Mouse (Mus musculus): Measurements from ENCODE around the gene Rnaseh2c.

The Rnaseh2c gene

DNA sequence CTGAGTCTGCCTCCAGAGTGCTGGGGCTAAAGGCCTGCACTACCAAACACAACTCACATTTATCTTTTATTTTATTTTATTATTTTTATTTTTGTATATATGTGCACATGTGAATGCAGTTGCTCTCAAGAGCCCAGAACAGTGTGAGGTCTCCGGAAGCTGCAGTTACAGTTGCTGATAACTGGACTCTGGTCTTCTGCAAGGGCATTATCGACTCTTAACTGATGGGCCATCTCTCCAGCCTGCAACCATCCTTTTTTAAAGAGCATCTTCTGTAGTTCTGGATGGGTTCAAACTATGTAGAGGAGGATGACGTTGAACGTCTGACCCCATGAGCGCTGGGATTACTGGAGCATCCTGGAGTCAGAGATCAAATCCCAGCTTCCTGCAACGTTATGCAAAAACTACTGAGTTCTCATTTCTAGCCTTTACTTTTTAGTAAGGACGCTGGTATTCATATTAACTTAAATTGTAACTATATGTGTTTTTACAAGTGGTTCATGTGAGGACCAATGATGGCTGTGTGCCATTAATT lies 34.4 kb downstream of the Rnaseh2c start:
- no peak for DNase-seq (ENCODE audit: low spot score in 2 of 2)

DNA sequence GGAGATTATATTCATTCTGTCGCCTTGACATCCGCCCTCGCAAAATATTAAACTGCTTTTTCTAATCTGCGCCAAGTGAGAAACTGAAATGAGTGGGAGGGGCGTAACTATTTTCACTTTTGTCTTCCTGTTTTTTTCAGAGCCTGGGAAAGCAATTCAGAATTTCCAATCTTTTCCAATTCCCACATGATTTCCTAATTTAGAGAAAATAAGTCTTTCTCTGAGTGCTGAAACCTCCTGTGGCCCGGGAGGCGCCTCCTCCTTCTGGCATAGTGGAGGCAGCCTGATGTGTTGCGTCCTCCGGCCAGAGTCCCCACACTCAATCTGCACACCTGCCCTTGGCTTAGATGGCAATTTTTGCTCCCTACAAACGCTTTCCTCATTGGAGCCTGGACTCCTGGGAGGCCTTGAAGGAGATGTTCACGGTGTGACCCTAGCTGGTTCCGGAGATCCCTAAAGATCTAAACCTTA lies 34.9 kb downstream of the Rnaseh2c start:
- no peak for DNase-seq (ENCODE audit: low spot score in 2 of 2)

DNA sequence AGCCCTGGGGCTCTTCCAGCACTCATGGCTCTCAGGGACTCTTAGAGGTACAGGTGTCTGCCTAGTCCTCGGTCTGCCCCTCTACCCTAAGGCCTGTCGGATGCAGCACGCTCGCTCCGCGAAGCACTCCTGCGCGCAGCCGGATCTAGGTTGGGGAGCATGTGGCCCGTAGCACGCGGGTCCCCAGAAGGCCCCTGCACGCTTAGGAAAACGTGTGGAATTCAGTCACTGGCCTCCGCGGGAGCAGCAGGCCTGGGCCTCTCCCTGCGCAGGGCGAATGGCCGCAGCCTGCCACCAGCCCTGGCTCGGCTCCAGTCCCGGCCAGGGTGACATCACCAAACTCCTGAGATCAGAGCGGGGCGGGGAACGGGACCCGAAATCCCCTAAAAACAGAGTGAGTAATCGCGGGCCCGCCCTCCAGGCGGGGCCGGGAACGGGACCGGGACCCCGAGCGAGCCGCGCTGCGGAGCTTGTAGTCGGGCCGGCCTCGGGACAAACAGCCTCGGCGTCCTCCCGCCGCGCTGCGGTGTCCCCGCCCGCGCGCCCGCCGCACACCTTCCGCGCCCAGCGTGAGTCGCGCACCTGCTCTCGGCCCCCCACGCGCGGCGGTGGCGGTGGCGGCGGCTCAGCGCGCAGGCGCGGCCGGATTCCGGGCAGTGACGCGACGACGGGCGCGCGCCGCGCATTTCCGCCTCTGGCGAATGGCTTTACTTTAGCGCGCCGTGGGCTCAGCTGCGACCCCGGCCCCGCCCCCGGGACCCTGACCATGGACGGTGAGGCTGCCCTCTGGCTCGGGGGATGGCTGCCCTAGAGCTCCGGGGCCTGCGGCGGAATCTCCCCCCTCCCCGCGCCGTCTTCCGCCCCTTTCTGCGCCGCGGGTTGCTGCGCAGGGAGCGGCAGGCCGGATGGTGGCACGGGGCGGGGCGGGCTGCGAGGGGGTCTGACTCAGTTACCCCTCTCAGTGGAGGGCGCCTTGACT lies 35.7 kb downstream of the Rnaseh2c start, which contains the start of gene Rela:
Gene Rela (plus strand): TSS at position 415 of the 979 bp plus-strand sequence.
- peak; percentile 77 to 80 for DNase-seq (ENCODE audit: low spot score in 2 of 2)

DNA sequence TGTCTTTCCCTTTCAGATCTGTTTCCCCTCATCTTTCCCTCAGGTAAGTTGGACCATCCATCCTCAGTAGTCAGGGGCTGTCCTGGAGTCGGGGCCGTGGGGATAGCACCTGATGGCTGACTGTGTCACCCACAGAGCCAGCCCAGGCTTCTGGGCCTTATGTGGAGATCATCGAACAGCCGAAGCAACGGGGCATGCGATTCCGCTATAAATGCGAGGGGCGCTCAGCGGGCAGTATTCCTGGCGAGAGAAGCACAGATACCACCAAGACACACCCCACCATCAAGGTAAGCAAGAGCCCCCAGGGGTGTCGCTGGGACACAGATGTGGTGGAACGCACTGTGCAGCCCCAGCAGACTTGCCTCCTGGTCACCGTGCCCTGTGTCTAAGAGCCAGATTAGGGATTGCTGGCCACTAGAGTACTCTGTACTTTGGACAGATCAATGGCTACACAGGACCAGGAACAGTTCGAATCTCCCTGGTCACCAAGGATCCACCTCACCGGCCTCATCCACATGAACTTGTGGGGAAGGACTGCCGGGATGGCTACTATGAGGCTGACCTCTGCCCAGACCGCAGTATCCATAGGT lies 36.8 kb downstream of the Rnaseh2c start:
- DNase-seq (ENCODE audit: low spot score in 2 of 2), result no peak

DNA sequence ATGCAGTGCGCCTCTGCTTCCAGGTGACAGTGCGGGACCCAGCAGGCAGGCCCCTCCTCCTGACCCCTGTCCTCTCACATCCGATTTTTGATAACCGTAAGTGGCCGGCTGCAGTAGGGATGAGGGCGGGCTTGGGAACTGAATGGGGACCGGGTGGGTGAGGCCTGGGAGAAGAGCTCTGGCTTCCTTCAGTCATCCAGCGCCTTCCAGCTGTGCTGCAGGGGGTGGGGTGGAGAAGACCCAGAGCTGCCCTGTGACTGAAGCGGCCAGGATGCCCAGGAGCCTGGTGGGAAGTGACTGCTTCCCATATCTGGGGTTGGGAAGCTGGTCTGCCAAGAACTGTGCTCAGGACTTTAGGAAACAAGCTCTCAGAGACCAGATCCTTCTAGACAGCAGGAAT lies 38.7 kb downstream of the Rnaseh2c start:
- DNase-seq (ENCODE audit: low spot score in 2 of 2), result no peak

DNA sequence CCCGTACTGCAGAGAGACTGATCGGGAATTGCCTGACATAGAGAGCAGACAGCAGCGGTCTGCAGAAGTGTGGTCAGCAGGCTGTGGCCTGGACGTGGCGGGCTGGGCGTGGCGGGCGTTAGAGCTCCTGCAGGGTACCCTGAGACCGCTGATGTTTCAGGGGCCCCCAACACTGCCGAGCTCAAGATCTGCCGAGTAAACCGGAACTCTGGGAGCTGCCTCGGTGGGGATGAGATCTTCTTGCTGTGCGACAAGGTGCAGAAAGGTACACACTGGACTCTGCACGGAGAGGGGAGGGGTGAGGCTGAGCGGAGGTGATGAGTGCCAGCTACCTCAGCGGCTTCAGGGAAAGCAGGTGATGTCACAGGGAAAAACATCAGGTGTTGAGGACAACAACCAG lies 39.3 kb downstream of the Rnaseh2c start:
- DNase-seq (ENCODE audit: low spot score in 2 of 2), result no peak

DNA sequence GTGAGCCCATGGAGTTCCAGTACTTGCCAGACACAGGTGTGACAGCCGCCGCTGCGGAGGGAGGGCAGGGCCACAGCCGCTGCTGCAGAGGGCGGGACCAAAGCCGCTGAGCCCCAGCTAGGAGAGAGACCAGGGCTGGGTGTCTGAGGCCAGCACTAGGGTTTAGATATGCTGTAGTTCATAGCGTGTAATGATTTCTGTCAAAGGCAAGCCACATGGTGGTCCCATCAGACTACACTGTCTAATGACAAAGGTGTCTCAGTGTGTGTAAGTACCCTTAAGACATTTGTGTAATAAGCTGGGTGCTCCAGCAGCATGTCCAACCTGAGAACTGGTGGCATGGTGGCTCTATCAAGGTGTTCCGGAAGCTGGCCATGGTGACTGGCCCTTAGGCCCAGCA lies 40.0 kb downstream of the Rnaseh2c start:
- no peak for DNase-seq (ENCODE audit: low spot score in 2 of 2)

DNA sequence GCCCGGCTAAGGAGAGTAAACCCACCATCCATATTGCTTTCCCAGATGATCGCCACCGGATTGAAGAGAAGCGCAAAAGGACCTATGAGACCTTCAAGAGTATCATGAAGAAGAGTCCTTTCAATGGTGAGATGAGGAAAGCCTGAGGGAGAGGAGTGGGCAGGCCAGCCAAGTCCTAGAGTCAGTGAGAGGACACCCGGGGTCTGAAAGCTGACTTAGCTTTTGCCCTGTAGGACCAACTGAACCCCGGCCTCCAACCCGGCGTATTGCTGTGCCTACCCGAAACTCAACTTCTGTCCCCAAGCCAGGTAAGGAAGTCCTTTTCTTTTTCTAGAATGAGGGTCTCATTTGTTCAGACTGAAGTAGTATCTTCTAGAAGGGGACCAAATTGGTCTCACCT lies 43.6 kb downstream of the Rnaseh2c start:
- no peak for DNase-seq (ENCODE audit: low spot score in 2 of 2)

DNA sequence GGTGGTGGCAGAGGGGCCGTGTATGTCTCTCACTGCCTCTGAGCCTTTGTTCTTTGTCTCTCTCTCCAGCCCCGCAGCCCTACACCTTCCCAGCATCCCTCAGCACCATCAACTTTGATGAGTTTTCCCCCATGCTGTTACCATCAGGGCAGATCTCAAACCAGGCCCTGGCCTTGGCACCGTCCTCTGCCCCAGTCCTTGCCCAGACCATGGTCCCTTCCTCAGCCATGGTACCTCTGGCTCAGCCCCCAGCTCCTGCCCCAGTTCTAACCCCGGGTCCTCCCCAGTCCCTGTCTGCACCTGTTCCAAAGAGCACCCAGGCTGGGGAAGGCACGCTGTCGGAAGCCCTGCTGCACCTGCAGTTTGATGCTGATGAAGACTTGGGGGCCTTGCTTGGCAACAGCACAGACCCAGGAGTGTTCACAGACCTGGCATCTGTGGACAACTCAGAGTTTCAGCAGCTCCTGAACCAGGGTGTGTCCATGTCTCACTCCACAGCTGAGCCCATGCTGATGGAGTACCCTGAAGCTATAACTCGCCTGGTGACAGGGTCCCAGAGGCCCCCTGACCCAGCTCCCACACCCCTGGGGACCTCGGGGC lies 45.2 kb downstream of the Rnaseh2c start:
- no peak for DNase-seq (ENCODE audit: low spot score in 2 of 2)

DNA sequence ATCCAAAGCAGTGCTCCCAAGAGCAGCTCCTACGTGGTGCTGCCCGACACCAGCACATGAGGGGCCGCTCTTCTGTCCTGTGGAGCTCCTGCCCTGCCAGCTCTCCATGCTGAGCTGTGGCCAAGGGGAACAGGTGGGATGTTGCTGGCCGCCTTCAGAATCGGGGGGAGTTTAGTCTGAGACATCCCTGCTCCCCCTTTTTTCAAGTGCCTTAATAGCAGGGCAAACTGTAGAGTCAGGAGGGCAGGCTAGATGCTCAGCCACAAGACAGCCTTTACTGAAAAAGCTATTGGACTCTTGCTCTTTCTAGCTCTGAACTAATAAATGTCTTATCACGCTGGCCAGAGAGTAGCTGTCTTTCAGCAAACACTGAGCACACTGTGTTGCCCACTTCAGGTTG lies 46.1 kb downstream of the Rnaseh2c start:
- DNase-seq (ENCODE audit: low spot score in 2 of 2), result no peak

DNA sequence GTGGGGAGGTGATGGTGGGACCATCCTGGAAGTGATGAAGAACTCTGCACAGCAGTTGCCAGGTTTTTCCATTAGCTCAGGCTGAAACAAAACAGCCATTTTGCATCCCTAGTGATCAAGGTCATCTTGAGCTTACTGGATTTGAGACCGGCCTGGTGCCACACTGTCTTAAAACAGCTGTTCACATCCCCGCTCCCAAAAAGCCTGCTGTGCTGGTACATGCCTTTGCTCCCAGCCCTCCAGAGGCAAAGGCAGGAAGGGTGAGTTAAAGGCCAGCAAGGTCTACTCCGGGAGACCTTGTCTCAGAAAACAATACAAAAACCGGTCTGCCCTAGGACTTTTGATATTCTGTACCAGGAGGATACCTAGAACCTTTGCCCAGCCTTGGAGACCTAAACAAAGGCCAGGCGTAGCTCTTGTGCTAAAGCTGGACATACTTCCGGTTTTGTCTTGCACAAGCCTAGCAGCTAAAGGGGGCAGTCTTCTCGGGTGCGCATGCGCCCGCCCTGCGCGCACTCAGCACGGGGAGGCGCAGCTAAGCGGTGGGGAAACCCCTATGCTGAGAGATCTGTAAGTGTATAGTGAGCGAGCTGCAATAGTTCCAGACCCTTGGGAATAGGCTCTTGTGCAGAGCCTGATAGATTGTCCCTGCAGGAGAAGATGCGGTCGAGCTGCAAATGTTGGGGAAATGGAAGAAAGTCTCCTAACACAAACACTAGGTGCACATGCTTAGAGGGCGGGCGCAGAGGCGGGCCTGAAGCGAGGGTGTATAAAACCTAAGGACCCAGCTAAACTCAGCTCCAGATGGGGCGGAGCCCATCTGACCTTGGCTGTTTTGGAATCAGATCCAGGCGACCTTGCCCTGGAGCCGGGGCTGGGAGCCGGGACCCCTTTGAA lies 47.0 kb downstream of the Rnaseh2c start:
- peak; percentile 68 to 76 for DNase-seq (ENCODE audit: low spot score in 2 of 2)

DNA sequence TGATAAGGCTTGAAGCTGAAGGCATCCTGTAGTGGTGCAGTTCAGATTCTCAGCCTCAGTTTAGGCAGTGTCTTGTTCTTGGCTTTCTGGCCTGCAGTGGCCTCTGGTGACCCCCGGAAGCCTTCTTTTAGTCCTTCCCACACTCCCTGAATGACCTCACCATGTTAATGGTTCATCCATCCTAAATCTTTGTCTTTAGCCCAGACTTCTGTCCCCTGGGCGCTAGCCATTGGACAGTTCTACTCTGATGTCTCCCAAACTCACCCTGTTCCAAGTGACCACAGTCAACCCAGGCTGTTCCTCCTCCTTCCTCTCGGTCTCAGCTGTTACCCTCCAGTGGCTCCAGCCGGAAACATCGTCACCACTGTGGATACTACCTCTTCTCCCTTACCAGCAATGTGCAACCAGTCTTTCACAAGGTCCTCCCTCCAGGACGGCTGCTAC lies 47.6 kb downstream of the Rnaseh2c start:
- DNase-seq (ENCODE audit: low spot score in 2 of 2), result no peak

DNA sequence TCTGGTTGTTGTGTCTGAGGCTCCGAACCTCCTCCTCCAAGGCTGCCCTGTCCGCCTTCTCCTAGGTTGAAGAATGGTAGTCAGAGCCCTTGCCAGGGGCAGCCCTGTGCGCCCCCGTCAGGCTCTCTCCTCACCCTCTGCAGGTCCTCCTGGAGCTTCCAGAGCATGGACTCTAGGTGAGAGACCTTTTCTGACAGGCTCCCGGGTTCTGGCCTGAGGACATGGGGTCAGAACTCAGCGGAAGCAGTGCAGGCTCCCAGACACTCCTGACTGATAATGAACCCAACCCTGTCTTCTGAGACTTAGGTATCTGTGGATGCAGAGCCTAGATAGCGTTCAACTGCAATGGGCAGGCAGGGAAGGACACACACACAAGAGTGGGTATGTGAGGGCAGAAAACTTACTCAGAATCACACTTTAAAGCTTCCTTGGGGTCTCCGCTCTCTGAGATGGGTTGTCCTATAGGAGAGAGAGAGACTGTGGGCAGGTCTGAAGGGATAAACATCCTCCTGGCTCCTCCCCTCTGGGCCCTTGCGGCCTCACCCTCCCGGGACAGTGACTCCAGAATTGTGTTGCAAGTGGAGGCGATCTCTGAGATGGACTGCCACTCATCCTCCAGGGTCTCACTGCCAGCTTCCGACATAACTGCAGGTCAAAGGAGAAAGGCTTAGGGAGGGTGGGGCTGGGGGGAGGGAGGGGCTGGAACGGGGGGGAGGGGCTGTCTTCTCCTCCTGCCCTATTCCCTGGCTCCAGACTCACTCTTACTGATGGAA lies 50.0 kb downstream of the Rnaseh2c start:
- DNase-seq (ENCODE audit: low spot score in 2 of 2), result no peak

DNA sequence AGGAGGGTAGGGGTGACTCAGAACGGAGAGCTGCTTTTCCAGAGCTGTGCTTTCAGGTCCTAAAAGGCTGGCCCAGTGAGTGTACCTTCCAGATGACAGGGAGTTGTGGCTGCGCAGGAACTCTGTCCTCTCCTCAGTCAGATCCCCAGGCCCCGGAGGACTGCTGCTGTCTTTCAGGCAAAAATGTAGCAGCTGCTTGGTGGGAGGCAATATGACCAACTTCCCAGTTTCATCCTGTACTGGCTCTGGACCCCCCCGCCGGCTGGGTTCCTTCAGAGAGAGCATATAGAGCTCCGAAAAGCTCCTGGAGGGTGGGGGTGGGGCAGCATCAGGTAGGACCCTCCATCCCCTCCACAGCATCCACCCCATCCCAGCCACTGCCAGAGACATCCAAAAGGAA lies 50.9 kb downstream of the Rnaseh2c start:
- DNase-seq (ENCODE audit: low spot score in 2 of 2), result peak in 1 of 2 experiments; percentile 42

DNA sequence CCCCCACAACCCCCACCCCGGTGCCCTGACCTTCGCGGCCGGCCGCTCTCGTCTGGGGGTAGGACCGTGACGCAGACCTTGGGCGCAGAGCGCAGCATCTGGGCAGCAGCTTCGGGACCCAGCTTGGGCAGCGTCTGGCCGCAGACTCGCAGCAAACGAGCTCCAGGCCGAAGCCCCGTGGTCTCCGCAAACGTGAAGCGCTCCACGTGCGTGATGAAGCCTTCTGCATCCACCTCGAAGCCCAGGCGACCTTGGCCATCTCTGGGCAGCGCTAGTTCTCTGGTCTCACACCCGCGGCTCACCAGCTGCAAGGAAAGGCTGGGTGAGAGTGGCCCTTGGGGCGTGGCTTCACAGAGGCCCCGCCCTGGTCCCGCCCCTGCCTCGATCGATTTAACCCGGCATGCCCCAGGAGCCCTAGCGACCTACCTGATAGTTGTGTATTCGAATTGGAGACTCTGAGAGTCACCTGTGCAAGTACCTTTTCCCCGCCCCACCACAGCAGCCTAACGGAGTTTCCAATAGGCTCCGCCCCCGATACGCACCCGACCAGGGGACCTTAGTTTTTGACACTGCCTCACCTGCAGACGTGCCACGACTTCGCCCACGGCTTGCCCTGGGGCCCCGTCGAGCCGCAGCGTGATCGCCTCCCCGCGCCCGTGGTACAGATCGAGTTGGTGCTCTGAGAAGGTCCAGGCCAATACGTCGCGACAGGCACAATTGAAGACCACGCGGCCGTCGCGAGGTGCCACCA lies 52.5 kb downstream of the Rnaseh2c start:
- no peak for DNase-seq (ENCODE audit: low spot score in 2 of 2)

DNA sequence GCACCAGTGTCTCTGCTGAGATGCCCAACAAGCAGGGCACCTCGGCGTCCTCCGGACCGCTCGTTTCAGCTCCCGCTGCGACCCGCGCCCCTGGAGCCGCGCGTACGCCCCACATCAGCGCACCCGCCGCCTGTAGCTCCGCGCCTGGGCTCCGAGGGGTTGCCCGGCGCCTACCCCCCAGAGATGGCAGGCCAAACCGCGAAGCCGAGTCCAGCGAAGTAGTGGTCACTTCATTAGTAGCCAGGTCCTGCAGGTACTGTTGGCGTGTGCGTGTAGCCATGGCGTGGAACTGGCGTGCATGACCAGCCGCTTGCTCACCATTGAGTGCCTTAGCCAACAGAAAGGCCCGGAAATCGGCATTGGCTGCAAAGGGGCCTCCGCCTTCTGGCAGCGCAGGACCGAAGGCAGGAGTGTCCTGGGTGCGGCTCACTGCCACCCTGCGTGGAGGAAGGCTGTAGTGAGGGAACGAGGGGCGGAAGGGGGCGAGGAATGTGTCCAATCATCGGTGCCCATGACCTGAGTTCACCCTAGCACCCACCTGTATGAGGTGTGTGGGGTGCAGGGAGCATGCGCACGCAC lies 53.1 kb downstream of the Rnaseh2c start:
- DNase-seq (ENCODE audit: low spot score in 2 of 2), result no peak

All from right cerebral cortex, postnatal 36 days (tissue).